In the genomic region with DNA sequence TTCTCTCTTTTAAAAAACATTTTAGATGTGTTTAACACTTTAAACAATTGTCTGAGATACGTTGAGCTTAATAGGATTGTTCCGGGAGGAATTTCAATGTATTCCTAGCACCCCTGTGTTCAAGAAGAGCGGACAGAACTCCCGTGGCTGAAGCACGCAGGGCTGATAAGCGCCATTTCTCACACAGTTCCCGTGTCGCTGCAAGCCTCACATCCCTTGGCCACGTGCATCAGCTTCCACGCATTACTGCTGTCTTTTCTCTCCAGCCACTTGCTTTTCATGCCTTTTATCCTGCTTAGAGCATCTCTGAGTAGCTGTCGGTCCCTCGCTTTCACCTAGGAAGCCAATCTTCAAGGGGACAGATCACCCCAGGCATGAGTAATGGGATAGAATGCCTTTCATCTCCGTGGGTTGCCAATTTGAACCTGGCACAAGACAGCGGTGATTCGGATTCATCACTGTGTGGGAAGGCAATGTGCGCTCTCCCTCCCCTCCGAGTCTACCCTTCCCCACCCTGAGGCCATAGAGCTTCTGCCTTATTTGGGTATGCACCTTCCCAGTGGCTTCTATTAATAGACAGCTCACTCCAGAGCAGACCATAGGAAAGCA, we compare ENCODE assay signal across 22 mouse cellular contexts.
A peak's percentile ranks its signal among the peaks of the same experiment; 100 is the strongest.
DNase-seq lines count a peak whose midpoint lies in the region; ATAC-seq lines count a peak whose summit lies in the region.
"Had no signal": no experiment of that assay in that cellular context is flagged by ENCODE, and none has a peak within 500 bp of the region (broad histone marks: within the 10 kb centered on the region; RNA-seq: fewer than 3 reads in every experiment).

No protein-coding gene starts in this region.

- no peak for DNase-seq in hindbrain, embryonic 14.5 days (ENCODE audit: low spot score)
- DNase-seq in midbrain, embryonic 10.5 days (ENCODE audit: low spot score) = no peak
- no peak for DNase-seq in frontal cortex, postnatal 36 days (ENCODE audit: low spot score in 2 of 2)
- DNase-seq in kidney, adult 9 months = no peak
- DNase-seq: adrenal gland, adult 2 months; cerebellum, adult 18-20 months; gastrocnemius, postnatal 14 days; heart, adult 18-20 months; kidney, adult 11 months; lung, postnatal 4 days; thymus, adult 18-20 months; thymus, postnatal 36 days had no signal

- no peaks in the 10 kb centered on the region for H3K27me3 ChIP-seq in forebrain, embryonic 13.5 days
- H3K27me3 ChIP-seq in forebrain, embryonic 16.5 days (replicated peaks; ENCODE audit: control insufficient read depth, insufficient read depth, low read length) = no peaks in the 10 kb centered on the region
- no peaks in the 10 kb centered on the region; the same call in 1 of the 2 replicates for H3K27me3 ChIP-seq in hindbrain, embryonic 16.5 days (replicated peaks; ENCODE audit: control insufficient read depth, insufficient read depth, low read length)
- no peaks in the 10 kb centered on the region for H3K27me3 ChIP-seq in hindbrain, embryonic 14.5 days (ENCODE audit: control insufficient read depth, insufficient read depth, low read length)
- peaks cover 4% of the 10 kb centered on the region; the same call in 1 of the 2 replicates for H3K27me3 ChIP-seq in midbrain, embryonic 10.5 days (ENCODE audit: low read depth, poor library complexity, severe bottlenecking)
- no peaks in the 10 kb centered on the region for H3K27me3 ChIP-seq in midbrain, embryonic 16.5 days (ENCODE audit: control insufficient read depth, insufficient read depth, low read depth, low read length)
- H3K27me3 ChIP-seq: embryonic facial prominence, embryonic 15.5 days; heart, embryonic 15.5 days; stomach, embryonic 15.5 days had no signal

- no peak overlapping the region for H3K27ac ChIP-seq in forebrain, embryonic 13.5 days
- H3K27ac ChIP-seq in forebrain, embryonic 16.5 days (ENCODE audit: low read length) = no peak overlapping the region
- no peak overlapping the region for H3K27ac ChIP-seq in hindbrain, embryonic 16.5 days (ENCODE audit: low read depth, low read length)
- H3K27ac ChIP-seq in hindbrain, embryonic 14.5 days = no peak overlapping the region
- H3K27ac ChIP-seq in midbrain, embryonic 10.5 days (replicated peaks) = 0 out of 2 replicates have a peak overlapping the region, but pooled peaks have one; percentile 38
- 0 out of 2 replicates have a peak overlapping the region, but pooled peaks have one; percentile 6 for H3K27ac ChIP-seq in midbrain, embryonic 16.5 days (ENCODE audit: low read length)
- H3K27ac ChIP-seq: embryonic facial prominence, embryonic 15.5 days; heart, embryonic 15.5 days; kidney, postnatal 0 days; neural tube, embryonic 13.5 days; stomach, embryonic 15.5 days had no signal

- no peaks in the 10 kb centered on the region for H3K36me3 ChIP-seq in forebrain, embryonic 13.5 days (ENCODE audit: poor library complexity, severe bottlenecking)
- H3K36me3 ChIP-seq in forebrain, embryonic 16.5 days (ENCODE audit: control insufficient read depth, insufficient read depth) = no peaks in the 10 kb centered on the region
- H3K36me3 ChIP-seq in hindbrain, embryonic 16.5 days (ENCODE audit: control insufficient read depth, insufficient read depth, low read length) = no peaks in the 10 kb centered on the region
- H3K36me3 ChIP-seq in hindbrain, embryonic 14.5 days (replicated peaks; ENCODE audit: control insufficient read depth, insufficient read depth) = no peaks in the 10 kb centered on the region
- no peaks in the 10 kb centered on the region for H3K36me3 ChIP-seq in midbrain, embryonic 10.5 days
- H3K36me3 ChIP-seq in midbrain, embryonic 16.5 days (ENCODE audit: control insufficient read depth, insufficient read depth, low read length) = no peaks in the 10 kb centered on the region
- H3K36me3 ChIP-seq: embryonic facial prominence, embryonic 15.5 days; heart, embryonic 15.5 days; neural tube, embryonic 13.5 days; stomach, embryonic 15.5 days had no signal

- H3K9ac ChIP-seq in forebrain, embryonic 13.5 days = no peak overlapping the region
- H3K9ac ChIP-seq in forebrain, embryonic 16.5 days (replicated peaks; ENCODE audit: low read depth, low read length) = no peak overlapping the region
- no peak overlapping the region for H3K9ac ChIP-seq in hindbrain, embryonic 16.5 days (ENCODE audit: low read depth, low read length)
- H3K9ac ChIP-seq in hindbrain, embryonic 14.5 days = no peak overlapping the region
- H3K9ac ChIP-seq in midbrain, embryonic 16.5 days (ENCODE audit: low read depth, low read length) = no peak overlapping the region
- H3K9ac ChIP-seq: embryonic facial prominence, embryonic 15.5 days; heart, embryonic 15.5 days; neural tube, embryonic 13.5 days; stomach, embryonic 15.5 days had no signal

- H3K4me2 ChIP-seq in forebrain, embryonic 13.5 days = no peak overlapping the region
- H3K4me2 ChIP-seq in forebrain, embryonic 16.5 days (ENCODE audit: low read length) = no peak overlapping the region
- H3K4me2 ChIP-seq in hindbrain, embryonic 16.5 days (ENCODE audit: low read length) = no peak overlapping the region
- H3K4me2 ChIP-seq in hindbrain, embryonic 14.5 days (replicated peaks) = no peak overlapping the region
- H3K4me2 ChIP-seq in midbrain, embryonic 16.5 days (ENCODE audit: low read length) = peak overlapping the region; percentile 3; the same call in 1 of the 2 replicates
- H3K4me2 ChIP-seq: embryonic facial prominence, embryonic 15.5 days; heart, embryonic 15.5 days; neural tube, embryonic 13.5 days; stomach, embryonic 15.5 days had no signal

- peak; percentile 16; the same call in 1 of the 2 replicates for ATAC-seq in forebrain, embryonic 13.5 days
- no peak for ATAC-seq in forebrain, embryonic 16.5 days
- 0 out of 2 replicates have a peak, but pooled peaks have one; percentile 15 for ATAC-seq in hindbrain, embryonic 16.5 days
- no peak for ATAC-seq in hindbrain, embryonic 14.5 days (ENCODE audit: low FRiP score)
- peak; percentile 75 for ATAC-seq in midbrain, embryonic 16.5 days

- H3K9me3 ChIP-seq in forebrain, embryonic 13.5 days (replicated peaks) = no peaks in the 10 kb centered on the region
- H3K9me3 ChIP-seq in forebrain, embryonic 16.5 days (ENCODE audit: control insufficient read depth, low read length) = no peaks in the 10 kb centered on the region
- H3K9me3 ChIP-seq in hindbrain, embryonic 16.5 days (ENCODE audit: control insufficient read depth, low read length) = no peaks in the 10 kb centered on the region
- no peaks in the 10 kb centered on the region for H3K9me3 ChIP-seq in hindbrain, embryonic 14.5 days (ENCODE audit: control insufficient read depth, low read length)
- H3K9me3 ChIP-seq in midbrain, embryonic 10.5 days (replicated peaks) = no peaks in the 10 kb centered on the region
- no peaks in the 10 kb centered on the region for H3K9me3 ChIP-seq in midbrain, embryonic 16.5 days (replicated peaks; ENCODE audit: control insufficient read depth, low read length, poor library complexity, severe bottlenecking)
- H3K9me3 ChIP-seq: embryonic facial prominence, embryonic 15.5 days; heart, embryonic 15.5 days; neural tube, embryonic 13.5 days; stomach, embryonic 15.5 days had no signal

- 51% methylated on average over 17 of the region's 17 CpGs for WGBS in forebrain, embryonic 13.5 days
- WGBS in forebrain, embryonic 16.5 days = 56% methylated on average over 17 of the region's 17 CpGs
- WGBS in hindbrain, embryonic 16.5 days = 53% methylated on average over 17 of the region's 17 CpGs
- 62% methylated on average over 17 of the region's 17 CpGs for WGBS in hindbrain, embryonic 14.5 days
- 64% methylated on average over 17 of the region's 17 CpGs for WGBS in midbrain, embryonic 10.5 days
- 34% methylated on average over 17 of the region's 17 CpGs for whole genome bisulfite sequencing in midbrain, embryonic 16.5 days

- H3K4me1 ChIP-seq in forebrain, embryonic 13.5 days = peaks cover 51% of the 10 kb centered on the region
- H3K4me1 ChIP-seq in forebrain, embryonic 16.5 days (replicated peaks; ENCODE audit: control insufficient read depth, insufficient read depth, low read length) = peaks cover 24% of the 10 kb centered on the region
- peaks cover 6% of the 10 kb centered on the region for H3K4me1 ChIP-seq in hindbrain, embryonic 16.5 days (ENCODE audit: control insufficient read depth, insufficient read depth, low read depth, low read length)
- peaks cover 7% of the 10 kb centered on the region for H3K4me1 ChIP-seq in hindbrain, embryonic 14.5 days (replicated peaks; ENCODE audit: control insufficient read depth, insufficient read depth, low read length)
- H3K4me1 ChIP-seq in midbrain, embryonic 10.5 days = peaks cover 26% of the 10 kb centered on the region
- H3K4me1 ChIP-seq in midbrain, embryonic 16.5 days (ENCODE audit: control insufficient read depth, insufficient read depth, low read length) = peaks cover 14% of the 10 kb centered on the region
- H3K4me1 ChIP-seq: stomach, embryonic 15.5 days had no signal

- H3K4me3 ChIP-seq in forebrain, embryonic 13.5 days = no peak overlapping the region
- H3K4me3 ChIP-seq in forebrain, embryonic 16.5 days (replicated peaks; ENCODE audit: low read length) = no peak overlapping the region
- H3K4me3 ChIP-seq in hindbrain, embryonic 16.5 days (ENCODE audit: low read length) = no peak overlapping the region
- H3K4me3 ChIP-seq in hindbrain, embryonic 14.5 days (replicated peaks; ENCODE audit: low read length) = no peak overlapping the region
- no peak overlapping the region for H3K4me3 ChIP-seq in midbrain, embryonic 10.5 days
- no peak overlapping the region for H3K4me3 ChIP-seq in midbrain, embryonic 16.5 days (ENCODE audit: low read depth, low read length)
- H3K4me3 ChIP-seq: embryonic facial prominence, embryonic 15.5 days; heart, embryonic 15.5 days; myocyte; neural tube, embryonic 13.5 days; stomach, embryonic 15.5 days had no signal

Comparison
In these comparisons a context has a peak if more than half of its experiments do, and no peak if none do; other contexts are left out.
1. ATAC-seq: peak in forebrain, embryonic 13.5 days (single experiment), hindbrain, embryonic 16.5 days (single experiment) and midbrain, embryonic 16.5 days (single experiment); none in forebrain, embryonic 16.5 days (single experiment) and hindbrain, embryonic 14.5 days (single experiment).
2. H3K27ac ChIP-seq: peak in midbrain, embryonic 10.5 days (single experiment) and midbrain, embryonic 16.5 days (single experiment); none in forebrain, embryonic 13.5 days (single experiment), forebrain, embryonic 16.5 days (single experiment), hindbrain, embryonic 16.5 days (single experiment) and hindbrain, embryonic 14.5 days (single experiment).